Mouse (Mus musculus) embryonic fibroblast, embryonic 13.5 days (primary cell): ENCODE results near the gene Nol6.

Experiments used
- CTCF ChIP-seq: IDR thresholded peaks from 2 replicates; pipeline ENCODE4 v1.5.1; 2011; ENCODE audit warnings: mild to moderate bottlenecking, control low read depth, low read length, moderate library complexity, borderline replicate concordance; ENCODE audit not compliant: insufficient read depth
- POLR2A ChIP-seq: IDR thresholded peaks from 2 replicates; pipeline ENCODE4 v1.6.1; 2011; ENCODE audit warnings: low read depth, mild to moderate bottlenecking, control low read depth, low read length, moderate library complexity

- TF ChIP-seq POLR2A (no peak), CTCF (no peak)
Measured at GRCm38 (mm10) chr4:41142601-41143000, 18.3 kb upstream of the Nol6 start.
